Comparison of ENCODE assay signal across 11 mouse cellular contexts in genomic region chr15:97496026-97496425, GRCm38 (mm10).
"Had no signal": no experiment of that assay in that cellular context is flagged by ENCODE, and none has a peak within 500 bp of the region (broad histone marks: within the 10 kb centered on the region; RNA-seq: fewer than 3 reads in every experiment).

No protein-coding gene starts in this region.

- DNase-seq: kidney, adult 8-10 months; kidney, postnatal 25 days; layer of hippocampus, adult 9-11 months; layer of hippocampus, postnatal 36 days; liver; liver, embryonic 13.5 days; lung, adult 18-20 months; midbrain, embryonic 14.5 days; retina, postnatal 1 day; right cerebral cortex, postnatal 14 days; thymus, postnatal 4 days had no signal
